Mouse (Mus musculus): ENCODE measurements around the gene Rasgef1b.

DNA sequence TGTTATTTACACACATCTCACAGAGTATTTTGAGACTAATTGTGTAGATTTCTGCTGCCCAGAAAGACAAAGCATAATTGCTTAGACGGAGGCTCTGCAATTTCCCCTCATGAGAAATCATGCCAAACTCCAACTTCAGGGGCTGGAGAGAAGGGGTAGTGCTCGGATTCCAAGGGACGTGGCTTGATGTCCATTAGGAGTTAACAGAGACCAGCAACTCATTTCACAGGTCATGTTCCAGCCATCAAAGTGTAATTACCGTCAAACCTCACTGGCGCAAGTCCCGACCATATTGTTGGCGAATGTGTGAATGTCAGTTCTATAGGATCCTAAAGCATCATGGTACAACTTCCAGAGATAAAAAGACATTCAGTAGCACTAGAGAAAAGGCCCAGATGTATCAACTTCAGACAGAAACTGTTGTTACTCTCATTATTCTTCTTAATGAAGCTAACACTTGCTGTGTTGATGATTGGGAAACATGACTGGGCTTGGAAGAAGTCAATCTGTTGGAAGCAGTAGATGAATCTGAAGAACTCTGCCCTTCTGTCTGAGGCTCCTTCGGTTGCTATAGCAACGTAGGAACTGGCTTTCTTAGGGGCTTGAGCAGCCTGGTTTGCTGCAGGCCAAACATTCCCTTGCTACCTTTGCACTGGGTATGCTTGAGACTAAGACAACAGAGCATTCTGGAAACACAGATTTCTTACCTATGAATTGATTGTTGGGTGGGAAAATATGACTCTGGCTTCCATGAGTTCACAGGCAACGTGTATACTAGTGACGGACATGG is 350.2 kb downstream of the Rasgef1b start:
- TF ChIP-seq NELFE (IDR thresholded peaks at IDR 0.05; ENCODE audit: low read depth, low read length) = no peak
- no peak for TF ChIP-seq POLR2A (IDR thresholded peaks at IDR 0.05; ENCODE audit: low read depth, low read length)
- no peak for TF ChIP-seq CTCF (conservative IDR thresholded peaks at IDR 0.05 in 1 of 2, IDR thresholded peaks at IDR 0.05 in 1 of 2; ENCODE audit: low read depth in 2 of 2, low read length in 2 of 2)
- TF ChIP-seq ZNF384 (IDR thresholded peaks at IDR 0.05; ENCODE audit: low read depth, low read length) = no peak
